Mouse (Mus musculus) urinary bladder, postnatal 25 days (tissue): ENCODE measurements around the gene Fap.

Experiments
- DNase-seq: peaks from one replicate; pipeline ENCODE4 v3.0.0; 2022; ENCODE audit warnings: low spot score

The Fap gene

GRCm38 (mm10) chr2:62526399-62526798 is 47.5 kb downstream of the Fap start:
- no peak for DNase-seq

- DNase-seq, result no peak
These were observed 56.1 kb downstream of the Fap start for GRCm38 (mm10) chr2:62517790-62518189.

GRCm38 (mm10) chr2:62514477-62514876 is 59.4 kb downstream of the Fap start:
- DNase-seq, result no peak

GRCm38 (mm10) chr2:62513477-62513876 is 60.4 kb downstream of the Fap start:
- no peak for DNase-seq

- no peak for DNase-seq
These were observed 66.7 kb downstream of the Fap start for GRCm38 (mm10) chr2:62507130-62507529.

GRCm38 (mm10) chr2:62506441-62506840 is 67.4 kb downstream of the Fap start:
- DNase-seq, result no peak

- DNase-seq, result no peak
These were observed 69.5 kb downstream of the Fap start for GRCm38 (mm10) chr2:62504269-62504796.

- DNase-seq, result no peak
These were observed 70.5 kb downstream of the Fap start for GRCm38 (mm10) chr2:62503326-62503725.

GRCm38 (mm10) chr2:62502516-62502915 is 71.4 kb downstream of the Fap start:
- DNase-seq, result no peak

GRCm38 (mm10) chr2:62498821-62499220 is 75.1 kb downstream of the Fap start:
- DNase-seq, result no peak

GRCm38 (mm10) chr2:62498086-62498485 is 75.8 kb downstream of the Fap start:
- no peak for DNase-seq

GRCm38 (mm10) chr2:62497333-62498002 is 76.4 kb downstream of the Fap start:
- no peak for DNase-seq

- DNase-seq, result no peak
These were observed 78.5 kb downstream of the Fap start for GRCm38 (mm10) chr2:62495407-62495806.

- no peak for DNase-seq
These were observed 84.0 kb downstream of the Fap start for GRCm38 (mm10) chr2:62489832-62490231.

- no peak for DNase-seq
These were observed 89.0 kb downstream of the Fap start for GRCm38 (mm10) chr2:62484906-62485305.

- DNase-seq, result no peak
These were observed 90.3 kb downstream of the Fap start, which contains the start of gene Gcg for GRCm38 (mm10) chr2:62483550-62483949. Gcg (minus strand) TSS chr2:62483650.

- DNase-seq, result no peak
These were observed 93.3 kb downstream of the Fap start for GRCm38 (mm10) chr2:62480285-62481198.

- DNase-seq, result no peak
These were observed 104.3 kb downstream of the Fap start for GRCm38 (mm10) chr2:62469551-62469950.

- no peak for DNase-seq
These were observed 110.6 kb downstream of the Fap start for GRCm38 (mm10) chr2:62463287-62463686.

- no peak for DNase-seq
These were observed 111.7 kb downstream of the Fap start for GRCm38 (mm10) chr2:62462174-62462573.

GRCm38 (mm10) chr2:62460815-62461450 is 112.9 kb downstream of the Fap start:
- DNase-seq, result no peak

GRCm38 (mm10) chr2:62460231-62460710 is 113.6 kb downstream of the Fap start:
- DNase-seq, result no peak
